Mouse (Mus musculus) liver, adult (tissue): Measurements from ENCODE around the gene Cd109.

Experiments used
- GATA4 ChIP-seq: IDR thresholded peaks from 2 replicates; pipeline ENCODE4 v1.6.1; 2014; ENCODE audit warnings: mild to moderate bottlenecking, low read length; ENCODE audit not compliant: insufficient replicate concordance

Cd109 gene

GRCm38 (mm10) chr9:78735519-78735918 is 120.2 kb downstream of the Cd109 start:
- no peak for TF ChIP-seq GATA4

GRCm38 (mm10) chr9:78742012-78742411 is 126.7 kb downstream of the Cd109 start:
- no peak for TF ChIP-seq GATA4

GRCm38 (mm10) chr9:78750246-78750645 is 134.9 kb downstream of the Cd109 start:
- no peak for TF ChIP-seq GATA4
